Mouse (Mus musculus) stomach, embryonic 16.5 days (tissue): Measurements from ENCODE around the gene Trim2. TPM values are rescaled to one million over a fixed set of nuclear protein-coding genes. Genes with fewer than 3 reads are reported as not detected.

Experiments used
- ATAC-seq: fragments of 200-750 bp; cut with Nextera tagmentation; 2 replicates; pipeline ENCODE4 v1.8.0; 2017; ENCODE audit warnings: moderate number of reproducible peaks, moderate TSS enrichment; ENCODE audit not compliant: insufficient read depth, low FRiP score
- H3K27ac ChIP-seq: fragments of 300-500 bp; sonication (generic); 2 replicates; pipeline ENCODE4 v1.5.1; 2014; ENCODE audit warnings: low read length
- H3K27me3 ChIP-seq: fragments of 300-500 bp; sonication (generic); 2 replicates; pipeline ENCODE4 v1.6.1; 2014; ENCODE audit warnings: low read length, control low read depth, mixed read lengths; ENCODE audit not compliant: control insufficient read depth, insufficient read depth
- H3K36me3 ChIP-seq: fragments of 300-500 bp; sonication (generic); 2 replicates; pipeline ENCODE4 v1.6.1; 2014; ENCODE audit warnings: low read length; ENCODE audit not compliant: control insufficient read depth, insufficient read depth
- H3K4me1 ChIP-seq: fragments of 300-500 bp; sonication (generic); 2 replicates; pipeline ENCODE4 v1.6.1; 2014; ENCODE audit warnings: low read length, control low read depth, mixed read lengths; ENCODE audit not compliant: control insufficient read depth, insufficient read depth
- H3K4me2 ChIP-seq: fragments of 300-500 bp; sonication (generic); 2 replicates; pipeline ENCODE4 v1.6.1; 2014; ENCODE audit warnings: low read depth, low read length, mixed read lengths
- H3K4me3 ChIP-seq: fragments of 300-500 bp; sonication (generic); replicated peaks from 2 replicates; pipeline ENCODE4 v1.5.1; 2014; ENCODE audit warnings: mild to moderate bottlenecking, low read length
- H3K9ac ChIP-seq: fragments of 300-500 bp; sonication (generic); 2 replicates; pipeline ENCODE4 v1.6.1; 2014; ENCODE audit warnings: low read length
- H3K9me3 ChIP-seq: fragments of 300-500 bp; sonication (generic); replicated peaks from 2 replicates; pipeline ENCODE4 v1.6.1; 2016; ENCODE audit warnings: low read length, control low read depth; ENCODE audit not compliant: control insufficient read depth
- whole genome bisulfite sequencing: fragments of 180-500 bp; shearing (Covaris S2); extraction: QIAGEN DNeasy Blood & Tissue Kit; methylation state at CpG from one replicate; pipeline ENCODE4 v1.1.7; 2014; 5-methylcytosine and 5-hydroxymethylcytosine counted together
- polyA plus RNA-seq: library from polyadenylated mRNA; unstranded; fragments of >200 nt; fragmentation: Nextera tagmentation; extraction: Ambion mirVana; gene quantifications from 2 replicates; pipeline ENCODE4 v1.2.1, GENCODE M21; 2015

The Trim2 gene
- polyA plus RNA-seq, 1 experiment from 2014 or later, result 33.4 TPM

DNA sequence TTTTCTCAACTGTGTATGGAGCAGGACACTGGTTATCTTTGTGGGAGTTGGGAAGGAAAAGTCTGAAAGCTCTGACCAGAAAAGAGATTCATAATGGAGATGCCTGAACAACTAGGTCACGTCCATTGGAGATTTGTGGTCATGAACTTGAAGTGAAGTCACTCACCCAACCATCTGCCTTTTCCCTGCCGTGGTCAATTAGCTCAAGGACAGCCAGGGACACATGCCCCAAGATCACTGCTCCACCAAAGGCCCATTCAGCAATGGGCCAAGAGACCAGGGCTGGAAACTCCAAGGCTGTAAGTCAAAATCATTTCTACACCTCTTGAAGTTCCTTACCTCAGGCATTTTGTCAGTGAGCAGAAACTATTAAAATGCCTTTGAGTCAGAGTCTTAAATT lies 23.5 kb upstream of the Trim2 start:
- H3K4me3 ChIP-seq, result no peak overlapping the region
- ATAC-seq, result no peak
- 71% methylated on average over 2 of the region's 2 CpGs for WGBS

GRCm38 (mm10) chr3:84324967-84325441 lies 18.3 kb upstream of the Trim2 start:
- Histone ChIP-seq H3K4me3 (no peak overlapping the region), H3K4me1 (peaks cover 7% of the 10 kb centered on the region), H3K4me2 (no peak overlapping the region), H3K9me3 (no peaks in the 10 kb centered on the region), H3K27me3 (no peaks in the 10 kb centered on the region), H3K36me3 (no peaks in the 10 kb centered on the region), H3K9ac (no peak overlapping the region), H3K27ac (no peak overlapping the region)
- 84% methylated on average over 12 of the region's 12 CpGs for WGBS
- no peak for ATAC-seq

More for the DNA sequence above, 23.5 kb upstream of the Trim2 start:
- H3K36me3 ChIP-seq, result no peaks in the 10 kb centered on the region
- peaks cover 16% of the 10 kb centered on the region for H3K4me1 ChIP-seq
- no peak overlapping the region for H3K4me2 ChIP-seq
- no peak overlapping the region for H3K9ac ChIP-seq
- H3K9me3 ChIP-seq, result no peaks in the 10 kb centered on the region
- no peak overlapping the region for H3K27ac ChIP-seq
- H3K27me3 ChIP-seq, result no peaks in the 10 kb centered on the region

GRCm38 (mm10) chr3:84324478-84324877 lies 17.8 kb upstream of the Trim2 start:
- no peak overlapping the region for H3K4me3 ChIP-seq
- no peaks in the 10 kb centered on the region for H3K36me3 ChIP-seq
- H3K9me3 ChIP-seq, result no peaks in the 10 kb centered on the region
- peak overlapping the region; percentile 6; the same call in 1 of the 2 replicates for H3K27ac ChIP-seq
- no peaks in the 10 kb centered on the region for H3K27me3 ChIP-seq
- H3K4me1 ChIP-seq, result peaks cover 7% of the 10 kb centered on the region
- H3K4me2 ChIP-seq, result no peak overlapping the region
- no peak overlapping the region for H3K9ac ChIP-seq
- 23% methylated on average over 3 of the region's 3 CpGs for WGBS
- ATAC-seq, result no peak

- no peak overlapping the region for H3K9ac ChIP-seq
- H3K36me3 ChIP-seq, result no peaks in the 10 kb centered on the region
- no peak overlapping the region for H3K4me3 ChIP-seq
- H3K4me2 ChIP-seq, result 0 out of 2 replicates have a peak overlapping the region, but pooled peaks have one; percentile 4
- H3K27me3 ChIP-seq, result no peaks in the 10 kb centered on the region
- no peak for ATAC-seq
- H3K27ac ChIP-seq, result peak overlapping the region; percentile 6; the same call in 1 of the 2 replicates
- peaks cover 7% of the 10 kb centered on the region for H3K4me1 ChIP-seq
- no peaks in the 10 kb centered on the region for H3K9me3 ChIP-seq
- 23% methylated on average over 6 of the region's 6 CpGs for WGBS
Observed at GRCm38 (mm10) chr3:84324000-84324399, 17.3 kb upstream of the Trim2 start.

DNA sequence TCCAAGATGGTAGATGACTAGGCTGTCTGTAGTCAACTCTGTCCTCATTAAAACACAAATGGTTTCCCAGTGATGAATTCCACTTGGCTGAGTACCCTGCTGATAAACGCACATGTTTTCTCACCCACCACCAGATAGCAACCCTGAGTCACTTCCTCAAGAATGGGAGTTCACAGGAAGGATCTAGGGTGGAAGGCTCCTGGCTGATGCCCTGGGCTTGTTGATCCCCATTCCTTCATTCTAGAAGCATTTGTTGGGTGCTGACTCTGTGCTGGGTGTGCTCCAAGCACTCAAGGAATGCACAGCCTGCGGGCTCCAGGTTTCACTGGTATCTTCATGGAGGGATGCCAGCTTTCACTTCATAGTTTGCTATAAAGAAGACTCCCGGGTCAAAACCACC lies 12.8 kb upstream of the Trim2 start:
- no peak overlapping the region for H3K4me3 ChIP-seq
- H3K27ac ChIP-seq, result no peak overlapping the region
- H3K4me2 ChIP-seq, result no peak overlapping the region
- H3K36me3 ChIP-seq, result no peaks in the 10 kb centered on the region
- ATAC-seq, result no peak
- no peaks in the 10 kb centered on the region for H3K9me3 ChIP-seq
- no peak overlapping the region for H3K9ac ChIP-seq
- peaks cover 14% of the 10 kb centered on the region for H3K4me1 ChIP-seq
- no peaks in the 10 kb centered on the region for H3K27me3 ChIP-seq
- WGBS, result 83% methylated on average over 3 of the region's 3 CpGs

DNA sequence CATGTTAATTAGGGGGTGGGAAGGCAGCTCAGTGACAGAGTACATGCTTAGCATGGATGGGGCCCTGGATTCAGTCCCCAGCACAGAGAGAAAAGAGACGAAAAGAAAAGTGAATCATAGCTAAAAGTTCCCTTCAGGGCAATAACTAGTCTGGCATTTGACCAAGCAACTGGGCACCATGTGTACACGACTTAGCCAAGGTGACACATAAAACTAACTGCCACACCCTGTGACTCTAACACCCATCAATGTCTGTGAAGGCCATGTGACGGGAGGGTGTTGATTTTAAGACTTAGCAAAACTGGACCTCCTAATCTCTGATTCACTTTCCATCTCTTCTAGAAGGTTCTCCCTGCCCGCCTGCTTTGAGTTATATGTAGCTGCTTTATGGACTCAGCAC lies 12.2 kb upstream of the Trim2 start:
- H3K9ac ChIP-seq, result no peak overlapping the region
- no peak overlapping the region for H3K27ac ChIP-seq
- no peaks in the 10 kb centered on the region for H3K9me3 ChIP-seq
- H3K4me1 ChIP-seq, result peaks cover 10% of the 10 kb centered on the region
- H3K4me3 ChIP-seq, result no peak overlapping the region
- H3K27me3 ChIP-seq, result no peaks in the 10 kb centered on the region
- no peak for ATAC-seq
- no peak overlapping the region for H3K4me2 ChIP-seq
- H3K36me3 ChIP-seq, result no peaks in the 10 kb centered on the region
- 80% methylated on average over 4 of the region's 4 CpGs for whole genome bisulfite sequencing

- Histone ChIP-seq H3K4me1 (peaks cover 10% of the 10 kb centered on the region), H3K27ac (peak overlapping the region; percentile 65), H3K36me3 (no peaks in the 10 kb centered on the region), H3K27me3 (no peaks in the 10 kb centered on the region), H3K9me3 (no peaks in the 10 kb centered on the region), H3K9ac (0 out of 2 replicates have a peak overlapping the region, but pooled peaks have one; percentile 5), H3K4me3 (no peak overlapping the region), H3K4me2 (peak overlapping the region; percentile 25; the same call in 1 of the 2 replicates)
- 17% methylated on average over 8 of the region's 8 CpGs for WGBS
- peak; percentile 69 for ATAC-seq
Observed at GRCm38 (mm10) chr3:84314651-84315191, 8.0 kb upstream of the Trim2 start.

- no peaks in the 10 kb centered on the region for H3K27me3 ChIP-seq
- no peaks in the 10 kb centered on the region for H3K36me3 ChIP-seq
- no peak for ATAC-seq
- no peak overlapping the region for H3K4me2 ChIP-seq
- 80% methylated on average over 6 of the region's 6 CpGs for WGBS
- H3K9me3 ChIP-seq, result no peaks in the 10 kb centered on the region
- H3K9ac ChIP-seq, result no peak overlapping the region
- peaks cover 10% of the 10 kb centered on the region for H3K4me1 ChIP-seq
- H3K4me3 ChIP-seq, result no peak overlapping the region
- H3K27ac ChIP-seq, result no peak overlapping the region
Observed at GRCm38 (mm10) chr3:84313801-84314541, 7.3 kb upstream of the Trim2 start.

- H3K27ac ChIP-seq, result no peak overlapping the region
- H3K9me3 ChIP-seq, result no peaks in the 10 kb centered on the region
- H3K4me1 ChIP-seq, result peaks cover 10% of the 10 kb centered on the region
- H3K4me3 ChIP-seq, result no peak overlapping the region
- H3K36me3 ChIP-seq, result no peaks in the 10 kb centered on the region
- H3K4me2 ChIP-seq, result no peak overlapping the region
- H3K27me3 ChIP-seq, result no peaks in the 10 kb centered on the region
- H3K9ac ChIP-seq, result no peak overlapping the region
- peak; percentile 52; the same call in 1 of the 2 replicates for ATAC-seq
- 48% methylated on average over 18 of the region's 18 CpGs for WGBS
Observed at GRCm38 (mm10) chr3:84313003-84313800, 6.5 kb upstream of the Trim2 start.
